Mouse (Mus musculus): ENCODE data around the gene Lilra5. TPM values are rescaled to one million over a fixed set of nuclear protein-coding genes. Genes with fewer than 3 reads are reported as not detected.
"Not testable (repeated sequence)": the region's sequence is repeated elsewhere in the genome, so short reads cannot be mapped to it uniquely, and the experiment has no call there.

Lilra5 gene
- polyA plus RNA-seq, 1 experiment from 2014 or later, result 0.24 TPM

GRCm38 (mm10) chr7:4251211-4251610 is 13.7 kb downstream of the Lilra5 start:
- H3K4me3 ChIP-seq (ENCODE audit: control insufficient read depth in 1 of 2, insufficient read depth in 1 of 2, low read depth in 1 of 2, low read length in 2 of 2); H3K4me1 ChIP-seq (ENCODE audit: control insufficient read depth in 2 of 2, insufficient read depth in 2 of 2, low read length in 2 of 2); H3K36me3 ChIP-seq (ENCODE audit: control insufficient read depth, insufficient read depth, low read length); H3K9ac ChIP-seq (ENCODE audit: low read length); H3K27ac ChIP-seq (replicated peaks in 1 of 2; ENCODE audit: control insufficient read depth in 1 of 2, insufficient read depth in 1 of 2, low read depth in 2 of 2, low read length in 2 of 2); H3K4me2 ChIP-seq (ENCODE audit: low read length); H3K9me3 ChIP-seq (ENCODE audit: control insufficient read depth, low read length); H3K27me3 ChIP-seq (ENCODE audit: control insufficient read depth, insufficient read depth, low read length); ATAC-seq (ENCODE audit: insufficient number of reproducible peaks, insufficient read depth, low FRiP score, low read depth): not testable (repeated sequence)
- WGBS, result 79% methylated on average over 1 of the region's 1 CpGs

DNA sequence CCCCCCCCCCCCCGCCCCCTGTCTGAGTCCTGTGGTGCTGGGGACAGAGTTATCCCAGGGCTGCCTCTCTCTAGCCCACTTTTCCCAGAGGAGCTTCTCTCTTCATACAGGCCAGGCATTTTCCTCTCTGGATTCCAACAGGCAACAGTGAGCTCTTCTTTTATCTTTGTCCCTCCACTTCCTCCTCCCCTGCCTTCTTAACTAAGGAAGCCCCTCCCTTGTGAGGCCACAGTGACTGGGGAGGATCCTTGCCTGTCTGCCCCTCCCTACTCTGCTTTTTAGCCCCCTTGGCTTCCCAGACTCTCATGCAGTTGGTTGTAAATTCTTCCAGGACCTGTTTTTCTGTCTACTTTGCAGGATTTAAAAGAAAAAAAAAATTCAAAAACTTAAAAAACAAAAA is 18.5 kb downstream of the Lilra5 start:
- not testable (repeated sequence) for H3K9me3 ChIP-seq (ENCODE audit: control insufficient read depth, low read length); ATAC-seq (ENCODE audit: insufficient number of reproducible peaks, insufficient read depth, low FRiP score, low read depth)
- no CpG with 5 or more reads among the region's 1 CpGs for WGBS

DNA sequence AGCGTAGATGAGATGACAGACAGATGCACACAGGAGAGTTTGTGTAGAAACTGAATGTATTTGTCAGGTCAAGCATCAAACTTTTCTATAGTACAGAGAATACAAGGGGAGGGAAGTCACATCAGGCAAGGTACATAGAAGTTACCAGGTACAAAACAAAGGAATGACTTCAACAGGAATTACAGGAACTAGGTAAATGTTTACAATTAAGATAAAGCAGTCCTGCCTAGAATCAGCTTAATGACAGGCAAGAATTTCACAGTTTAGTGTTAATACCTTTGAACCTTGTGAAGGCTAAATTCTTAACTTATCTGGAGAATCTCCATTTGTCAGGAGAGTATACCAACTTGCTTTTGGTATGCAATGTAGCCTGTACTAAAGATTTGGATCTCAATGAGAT is 23.0 kb downstream of the Lilra5 start:
- WGBS, result 92% methylated on average over 1 of the region's 1 CpGs
- not testable (repeated sequence) for H3K27me3 ChIP-seq (ENCODE audit: control insufficient read depth, insufficient read depth, low read length); ATAC-seq (ENCODE audit: insufficient number of reproducible peaks, insufficient read depth, low FRiP score, low read depth); H3K9me3 ChIP-seq (ENCODE audit: control insufficient read depth, low read length); H3K4me1 ChIP-seq (ENCODE audit: control insufficient read depth in 2 of 2, insufficient read depth in 2 of 2, low read length in 2 of 2); H3K4me2 ChIP-seq (ENCODE audit: low read length); H3K4me3 ChIP-seq (ENCODE audit: control insufficient read depth in 1 of 2, insufficient read depth in 1 of 2, low read depth in 1 of 2, low read length in 2 of 2); H3K27ac ChIP-seq (replicated peaks in 1 of 2; ENCODE audit: control insufficient read depth in 1 of 2, insufficient read depth in 1 of 2, low read depth in 2 of 2, low read length in 2 of 2); H3K9ac ChIP-seq (ENCODE audit: low read length); H3K36me3 ChIP-seq (ENCODE audit: control insufficient read depth, insufficient read depth, low read length)

More for the DNA sequence above, 18.5 kb downstream of the Lilra5 start:
- not testable (repeated sequence) for H3K27ac ChIP-seq (replicated peaks in 1 of 2; ENCODE audit: control insufficient read depth in 1 of 2, insufficient read depth in 1 of 2, low read depth in 2 of 2, low read length in 2 of 2); H3K4me2 ChIP-seq (ENCODE audit: low read length); H3K36me3 ChIP-seq (ENCODE audit: control insufficient read depth, insufficient read depth, low read length); H3K4me1 ChIP-seq (ENCODE audit: control insufficient read depth in 2 of 2, insufficient read depth in 2 of 2, low read length in 2 of 2); H3K9ac ChIP-seq (ENCODE audit: low read length); H3K4me3 ChIP-seq (ENCODE audit: control insufficient read depth in 1 of 2, insufficient read depth in 1 of 2, low read depth in 1 of 2, low read length in 2 of 2); H3K27me3 ChIP-seq (ENCODE audit: control insufficient read depth, insufficient read depth, low read length)

- not testable (repeated sequence) for H3K27me3 ChIP-seq (ENCODE audit: control insufficient read depth, insufficient read depth, low read length); H3K9me3 ChIP-seq (ENCODE audit: control insufficient read depth, low read length); H3K36me3 ChIP-seq (ENCODE audit: control insufficient read depth, insufficient read depth, low read length); H3K4me3 ChIP-seq (ENCODE audit: control insufficient read depth in 1 of 2, insufficient read depth in 1 of 2, low read depth in 1 of 2, low read length in 2 of 2); H3K4me1 ChIP-seq (ENCODE audit: control insufficient read depth in 2 of 2, insufficient read depth in 2 of 2, low read length in 2 of 2); ATAC-seq (ENCODE audit: insufficient number of reproducible peaks, insufficient read depth, low FRiP score, low read depth); H3K4me2 ChIP-seq (ENCODE audit: low read length); H3K9ac ChIP-seq (ENCODE audit: low read length); H3K27ac ChIP-seq (replicated peaks in 1 of 2; ENCODE audit: control insufficient read depth in 1 of 2, insufficient read depth in 1 of 2, low read depth in 2 of 2, low read length in 2 of 2)
- 59% methylated on average over 1 of the region's 1 CpGs for WGBS
Observed at GRCm38 (mm10) chr7:4272106-4272505, 34.6 kb downstream of the Lilra5 start.

DNA sequence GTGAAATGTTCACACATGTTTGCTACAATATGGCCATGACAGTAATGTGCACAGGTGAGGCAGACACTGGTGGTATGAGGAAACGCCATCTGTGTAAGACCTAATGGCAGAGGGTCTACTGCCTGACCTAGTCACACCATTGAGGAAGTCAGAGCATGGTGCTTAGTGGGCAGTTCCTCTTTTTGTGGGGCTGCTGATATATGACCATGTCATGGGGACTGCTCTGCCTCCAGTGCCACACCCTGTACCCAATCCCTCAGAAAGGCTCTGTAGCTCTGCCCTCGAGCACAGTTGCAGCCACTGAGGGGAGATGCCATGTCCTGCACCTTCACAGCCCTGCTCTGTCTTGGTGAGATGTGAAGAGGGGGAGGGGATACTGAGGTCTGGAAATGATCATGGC is 36.3 kb downstream of the Lilra5 start:
- not testable (repeated sequence) for H3K9me3 ChIP-seq (ENCODE audit: control insufficient read depth, low read length); H3K9ac ChIP-seq (ENCODE audit: low read length); H3K4me3 ChIP-seq (ENCODE audit: control insufficient read depth in 1 of 2, insufficient read depth in 1 of 2, low read depth in 1 of 2, low read length in 2 of 2); H3K4me2 ChIP-seq (ENCODE audit: low read length); H3K27me3 ChIP-seq (ENCODE audit: control insufficient read depth, insufficient read depth, low read length); H3K36me3 ChIP-seq (ENCODE audit: control insufficient read depth, insufficient read depth, low read length); H3K4me1 ChIP-seq (ENCODE audit: control insufficient read depth in 2 of 2, insufficient read depth in 2 of 2, low read length in 2 of 2); ATAC-seq (ENCODE audit: insufficient number of reproducible peaks, insufficient read depth, low FRiP score, low read depth); H3K27ac ChIP-seq (replicated peaks in 1 of 2; ENCODE audit: control insufficient read depth in 1 of 2, insufficient read depth in 1 of 2, low read depth in 2 of 2, low read length in 2 of 2)
- WGBS, result 36% methylated on average over 2 of the region's 2 CpGs

DNA sequence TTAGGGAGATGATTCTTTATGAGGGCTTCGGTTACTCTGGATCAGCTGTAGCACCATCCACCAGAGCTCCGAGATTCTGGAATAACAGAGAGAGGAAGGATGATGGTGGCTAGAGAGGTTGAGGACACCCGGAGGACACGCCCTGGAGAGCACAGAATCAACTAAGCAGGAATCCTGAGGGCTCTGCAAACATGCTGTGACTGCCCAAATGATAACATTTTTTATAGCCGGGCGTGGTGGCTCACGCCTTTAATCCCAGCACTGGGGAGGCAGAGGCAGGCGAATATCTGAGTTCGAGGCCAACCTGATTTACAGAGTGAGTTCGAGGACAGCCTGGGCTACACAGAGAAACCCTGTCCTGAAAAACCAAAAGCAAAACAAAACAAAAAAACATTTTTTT is 37.9 kb downstream of the Lilra5 start:
- not testable (repeated sequence) for H3K4me3 ChIP-seq (ENCODE audit: control insufficient read depth in 1 of 2, insufficient read depth in 1 of 2, low read depth in 1 of 2, low read length in 2 of 2); H3K27me3 ChIP-seq (ENCODE audit: control insufficient read depth, insufficient read depth, low read length); H3K36me3 ChIP-seq (ENCODE audit: control insufficient read depth, insufficient read depth, low read length); H3K4me2 ChIP-seq (ENCODE audit: low read length); H3K9me3 ChIP-seq (ENCODE audit: control insufficient read depth, low read length); H3K9ac ChIP-seq (ENCODE audit: low read length); H3K4me1 ChIP-seq (ENCODE audit: control insufficient read depth in 2 of 2, insufficient read depth in 2 of 2, low read length in 2 of 2); H3K27ac ChIP-seq (replicated peaks in 1 of 2; ENCODE audit: control insufficient read depth in 1 of 2, insufficient read depth in 1 of 2, low read depth in 2 of 2, low read length in 2 of 2); ATAC-seq (ENCODE audit: insufficient number of reproducible peaks, insufficient read depth, low FRiP score, low read depth)
- 80% methylated on average over 10 of the region's 10 CpGs for WGBS

- WGBS, result 68% methylated on average over 5 of the region's 5 CpGs
- ATAC-seq (ENCODE audit: insufficient number of reproducible peaks, insufficient read depth, low FRiP score, low read depth), result no peak
- no peak overlapping the region for H3K4me3 ChIP-seq (ENCODE audit: control insufficient read depth in 1 of 2, insufficient read depth in 1 of 2, low read depth in 1 of 2, low read length in 2 of 2)
- no peak overlapping the region for H3K4me2 ChIP-seq (ENCODE audit: low read length)
- no peaks in the 10 kb centered on the region for H3K4me1 ChIP-seq (ENCODE audit: control insufficient read depth in 2 of 2, insufficient read depth in 2 of 2, low read length in 2 of 2)
- no peaks in the 10 kb centered on the region for H3K27me3 ChIP-seq (ENCODE audit: control insufficient read depth, insufficient read depth, low read length)
- no peak overlapping the region for H3K9ac ChIP-seq (ENCODE audit: low read length)
- no peak overlapping the region for H3K27ac ChIP-seq (replicated peaks in 1 of 2; ENCODE audit: control insufficient read depth in 1 of 2, insufficient read depth in 1 of 2, low read depth in 2 of 2, low read length in 2 of 2)
- no peaks in the 10 kb centered on the region for H3K9me3 ChIP-seq (ENCODE audit: control insufficient read depth, low read length)
- H3K36me3 ChIP-seq (ENCODE audit: control insufficient read depth, insufficient read depth, low read length), result no peaks in the 10 kb centered on the region
Observed at GRCm38 (mm10) chr7:4292638-4293037, 55.1 kb downstream of the Lilra5 start.

Data from heart, embryonic 14.5 days (tissue).